Comparison of ENCODE assay signal across 27 mouse cellular contexts in genomic region chr8:54503104-54503503, GRCm38 (mm10). TPM values are rescaled to one million over a fixed set of nuclear protein-coding genes. Genes with fewer than 3 reads are reported as not detected.
DNase-seq lines count a peak whose midpoint lies in the region; ATAC-seq and TF ChIP-seq lines count a peak whose summit lies in the region.
"Had no signal": no experiment of that assay in that cellular context is flagged by ENCODE, and none has a peak within 500 bp of the region (broad histone marks: within the 10 kb centered on the region; RNA-seq: fewer than 3 reads in every experiment).

No protein-coding gene starts in this region.

- peak; percentile 45; the same call in 1 of the 2 replicates for ATAC-seq in forebrain, embryonic 14.5 days
- ATAC-seq in forebrain, embryonic 12.5 days (ENCODE audit: low FRiP score), result no peak
- ATAC-seq in lung, embryonic 14.5 days (ENCODE audit: insufficient read depth), result no peak
- ATAC-seq in forebrain, embryonic 16.5 days, result peak; percentile 77
- no peak for ATAC-seq in hindbrain, embryonic 11.5 days (ENCODE audit: low FRiP score)
- ATAC-seq: CD4-positive, CD25-positive, alpha-beta regulatory T cell, adult 4 months; intestine, postnatal 0 days had no signal

- TF ChIP-seq CTCF in lung, embryonic 14.5 days (IDR thresholded peaks at IDR 0.05; ENCODE audit: low read depth), result no peak

- DNase-seq in forebrain, embryonic 14.5 days (ENCODE audit: low spot score), result peak; percentile 81
- DNase-seq in lung, embryonic 14.5 days, result peak; percentile 53
- DNase-seq in lung, postnatal 4 days, result no peak
- DNase-seq in hindbrain, embryonic 11.5 days (ENCODE audit: low spot score), result no peak
- DNase-seq in c-Kit-positive CD71-positive TER-119-positive erythroid progenitor cells, embryonic 14.5 days (ENCODE audit: low spot score), result no peak
- DNase-seq: adrenal gland, adult 2 months; adrenal gland, postnatal 14 days; cerebellum, adult 11 months; cerebellum, adult 2 months; cerebellum, adult 9-11 months; cerebellum, postnatal 25 days; gastrocnemius, adult 2 months; gastrocnemius, postnatal 14 days; heart, adult 11 months; heart, postnatal 10 days; heart, postnatal 36 days; kidney, adult 8-10 months had no signal

- H3K27ac ChIP-seq in forebrain, embryonic 14.5 days (ENCODE audit: low read depth, low read length), result no peak overlapping the region
- H3K27ac ChIP-seq in forebrain, embryonic 12.5 days, result no peak overlapping the region
- H3K27ac ChIP-seq in lung, embryonic 14.5 days (ENCODE audit: low read depth), result no peak overlapping the region
- no peak overlapping the region for H3K27ac ChIP-seq in forebrain, embryonic 16.5 days (ENCODE audit: low read length)
- no peak overlapping the region for H3K27ac ChIP-seq in hindbrain, embryonic 11.5 days (ENCODE audit: low read depth, low read length)
- H3K27ac ChIP-seq: embryonic facial prominence, embryonic 13.5 days; gastrocnemius, adult 2 months; heart, embryonic 15.5 days; hindbrain, embryonic 10.5 days; hindbrain, embryonic 15.5 days; kidney, embryonic 15.5 days had no signal

- H3K4me2 ChIP-seq in forebrain, embryonic 14.5 days (ENCODE audit: low read length), result no peak overlapping the region
- H3K4me2 ChIP-seq in forebrain, embryonic 12.5 days, result no peak overlapping the region
- no peak overlapping the region for H3K4me2 ChIP-seq in lung, embryonic 14.5 days
- H3K4me2 ChIP-seq in forebrain, embryonic 16.5 days (ENCODE audit: low read length), result 0 out of 2 replicates have a peak overlapping the region, but pooled peaks have one; percentile 9
- H3K4me2 ChIP-seq in hindbrain, embryonic 11.5 days (replicated peaks; ENCODE audit: low read depth, low read length), result no peak overlapping the region
- H3K4me2 ChIP-seq: embryonic facial prominence, embryonic 13.5 days; heart, embryonic 12.5 days; heart, embryonic 15.5 days; hindbrain, embryonic 15.5 days; kidney, embryonic 15.5 days had no signal

- no peak overlapping the region for H3K4me3 ChIP-seq in forebrain, embryonic 14.5 days (ENCODE audit: low read depth, low read length)
- H3K4me3 ChIP-seq in forebrain, embryonic 12.5 days (replicated peaks), result no peak overlapping the region
- H3K4me3 ChIP-seq in lung, embryonic 14.5 days (ENCODE audit: low read depth, low read length), result no peak overlapping the region
- no peak overlapping the region for H3K4me3 ChIP-seq in forebrain, embryonic 16.5 days (replicated peaks; ENCODE audit: low read length)
- no peak overlapping the region for H3K4me3 ChIP-seq in hindbrain, embryonic 11.5 days (ENCODE audit: low read depth, low read length)
- H3K4me3 ChIP-seq: embryonic facial prominence, embryonic 13.5 days; gastrocnemius, adult 2 months; heart, embryonic 12.5 days; heart, embryonic 15.5 days; hindbrain, embryonic 10.5 days; hindbrain, embryonic 15.5 days; kidney, embryonic 15.5 days had no signal

- H3K4me1 ChIP-seq in forebrain, embryonic 14.5 days (ENCODE audit: control insufficient read depth, insufficient read depth, low read length), result 0 out of 2 replicates have a peak, but pooled peaks cover 2% of the 10 kb centered on the region
- no peaks in the 10 kb centered on the region for H3K4me1 ChIP-seq in forebrain, embryonic 12.5 days
- H3K4me1 ChIP-seq in lung, embryonic 14.5 days (ENCODE audit: insufficient read depth), result no peaks in the 10 kb centered on the region
- H3K4me1 ChIP-seq in forebrain, embryonic 16.5 days (replicated peaks; ENCODE audit: control insufficient read depth, insufficient read depth, low read length), result 0 out of 2 replicates have a peak, but pooled peaks cover 2% of the 10 kb centered on the region
- no peaks in the 10 kb centered on the region for H3K4me1 ChIP-seq in hindbrain, embryonic 11.5 days (replicated peaks; ENCODE audit: control insufficient read depth, insufficient read depth, low read length)
- H3K4me1 ChIP-seq: embryonic facial prominence, embryonic 13.5 days; heart, embryonic 12.5 days; heart, embryonic 15.5 days; hindbrain, embryonic 10.5 days; kidney, embryonic 15.5 days had no signal

- H3K9ac ChIP-seq in forebrain, embryonic 14.5 days (ENCODE audit: low read length), result no peak overlapping the region
- H3K9ac ChIP-seq in forebrain, embryonic 12.5 days, result no peak overlapping the region
- no peak overlapping the region for H3K9ac ChIP-seq in lung, embryonic 14.5 days
- no peak overlapping the region for H3K9ac ChIP-seq in forebrain, embryonic 16.5 days (replicated peaks; ENCODE audit: low read depth, low read length)
- no peak overlapping the region for H3K9ac ChIP-seq in hindbrain, embryonic 11.5 days (ENCODE audit: low read depth, low read length)
- H3K9ac ChIP-seq: embryonic facial prominence, embryonic 13.5 days; heart, embryonic 12.5 days; heart, embryonic 15.5 days; hindbrain, embryonic 15.5 days; kidney, embryonic 15.5 days had no signal

- no peaks in the 10 kb centered on the region for H3K9me3 ChIP-seq in forebrain, embryonic 14.5 days (replicated peaks; ENCODE audit: control insufficient read depth, low read length)
- no peaks in the 10 kb centered on the region for H3K9me3 ChIP-seq in forebrain, embryonic 12.5 days
- H3K9me3 ChIP-seq in lung, embryonic 14.5 days (ENCODE audit: low read depth, low read length), result no peaks in the 10 kb centered on the region
- H3K9me3 ChIP-seq in forebrain, embryonic 16.5 days (ENCODE audit: control insufficient read depth, low read length), result no peaks in the 10 kb centered on the region
- no peaks in the 10 kb centered on the region for H3K9me3 ChIP-seq in hindbrain, embryonic 11.5 days (ENCODE audit: control insufficient read depth, low read length)
- H3K9me3 ChIP-seq: embryonic facial prominence, embryonic 13.5 days; heart, embryonic 12.5 days; heart, embryonic 15.5 days; hindbrain, embryonic 10.5 days; hindbrain, embryonic 15.5 days; kidney, embryonic 15.5 days had no signal

- no peaks in the 10 kb centered on the region for H3K27me3 ChIP-seq in forebrain, embryonic 14.5 days (replicated peaks; ENCODE audit: control insufficient read depth, insufficient read depth, low read length)
- H3K27me3 ChIP-seq in forebrain, embryonic 12.5 days, result no peaks in the 10 kb centered on the region
- H3K27me3 ChIP-seq in lung, embryonic 14.5 days (ENCODE audit: insufficient read depth, low read length), result no peaks in the 10 kb centered on the region
- H3K27me3 ChIP-seq in forebrain, embryonic 16.5 days (replicated peaks; ENCODE audit: control insufficient read depth, insufficient read depth, low read length), result no peaks in the 10 kb centered on the region
- no peaks in the 10 kb centered on the region for H3K27me3 ChIP-seq in hindbrain, embryonic 11.5 days (ENCODE audit: control insufficient read depth, insufficient read depth, low read length)
- H3K27me3 ChIP-seq: embryonic facial prominence, embryonic 13.5 days; heart, embryonic 12.5 days; heart, embryonic 15.5 days; hindbrain, embryonic 15.5 days; kidney, embryonic 15.5 days had no signal

- no peaks in the 10 kb centered on the region for H3K36me3 ChIP-seq in forebrain, embryonic 14.5 days (ENCODE audit: control insufficient read depth, insufficient read depth, low read length)
- no peaks in the 10 kb centered on the region for H3K36me3 ChIP-seq in forebrain, embryonic 12.5 days (replicated peaks)
- H3K36me3 ChIP-seq in lung, embryonic 14.5 days (ENCODE audit: insufficient read depth), result no peaks in the 10 kb centered on the region
- no peaks in the 10 kb centered on the region for H3K36me3 ChIP-seq in forebrain, embryonic 16.5 days (ENCODE audit: control insufficient read depth, insufficient read depth)
- no peaks in the 10 kb centered on the region for H3K36me3 ChIP-seq in hindbrain, embryonic 11.5 days (ENCODE audit: control insufficient read depth, insufficient read depth, low read length)
- H3K36me3 ChIP-seq: embryonic facial prominence, embryonic 13.5 days; heart, embryonic 12.5 days; heart, embryonic 15.5 days; hindbrain, embryonic 10.5 days; hindbrain, embryonic 15.5 days; kidney, embryonic 15.5 days had no signal

- whole genome bisulfite sequencing in forebrain, embryonic 14.5 days, result 42% methylated on average over 7 of the region's 7 CpGs
- 81% methylated on average over 7 of the region's 7 CpGs for WGBS in forebrain, embryonic 12.5 days
- WGBS in lung, embryonic 14.5 days, result 53% methylated on average over 7 of the region's 7 CpGs
- 17% methylated on average over 7 of the region's 7 CpGs for WGBS in forebrain, embryonic 16.5 days
- 81% methylated on average over 7 of the region's 7 CpGs for WGBS in hindbrain, embryonic 11.5 days

RNA-seq across cellular contexts. Expression of gene Asb5, which starts 26.3 kb away (rescaled TPM):
- 4.0 and 5.2 TPM in 2 replicates for polyA plus RNA-seq in forebrain, embryonic 14.5 days (2014; fragmentation: Nextera tagmentation; extraction: Ambion mirVana)
- 6.3 and 7.6 TPM in 2 replicates for polyA plus RNA-seq in forebrain, embryonic 12.5 days (2016; fragmentation: Nextera tagmentation; extraction: Ambion mirVana)
- polyA plus RNA-seq in lung, embryonic 14.5 days (2014; fragmentation: Nextera tagmentation; extraction: Ambion mirVana), result 6.0 and 7.7 TPM in 2 replicates
- 4.0 and 6.3 TPM in 2 replicates for polyA plus RNA-seq in forebrain, embryonic 16.5 days (2015; fragmentation: Nextera tagmentation; extraction: Ambion mirVana)
- 4.7 and 6.1 TPM in 2 replicates for polyA plus RNA-seq in hindbrain, embryonic 11.5 days (2014; fragmentation: Nextera tagmentation; extraction: Ambion mirVana)
- polyA plus RNA-seq: CD4-positive, CD25-positive, alpha-beta regulatory T cell, adult 4 months had no signal

RNA-seq across cellular contexts. Expression of gene Spcs3, which starts 26.7 kb away (rescaled TPM):
- 60.8 and 66.8 TPM in 2 replicates for polyA plus RNA-seq in forebrain, embryonic 14.5 days (2014; fragmentation: Nextera tagmentation; extraction: Ambion mirVana)
- 85.9 and 88.2 TPM in 2 replicates for polyA plus RNA-seq in forebrain, embryonic 12.5 days (2016; fragmentation: Nextera tagmentation; extraction: Ambion mirVana)
- 87.8 and 92.9 TPM in 2 replicates for polyA plus RNA-seq in lung, embryonic 14.5 days (2014; fragmentation: Nextera tagmentation; extraction: Ambion mirVana)
- polyA plus RNA-seq in forebrain, embryonic 16.5 days (2015; fragmentation: Nextera tagmentation; extraction: Ambion mirVana), result 62.5 and 71.8 TPM in 2 replicates
- 80.2 and 82.6 TPM in 2 replicates for polyA plus RNA-seq in hindbrain, embryonic 11.5 days (2014; fragmentation: Nextera tagmentation; extraction: Ambion mirVana)

Comparison
In these comparisons a context has a peak if more than half of its experiments do, and no peak if none do; other contexts are left out.
1. ATAC-seq: peak in forebrain, embryonic 14.5 days (single experiment) and forebrain, embryonic 16.5 days (single experiment); none in forebrain, embryonic 12.5 days (single experiment), lung, embryonic 14.5 days (single experiment) and hindbrain, embryonic 11.5 days (single experiment).
2. DNase-seq: peak in forebrain, embryonic 14.5 days (single experiment) and lung, embryonic 14.5 days (single experiment); none in lung, postnatal 4 days (0 of 2), hindbrain, embryonic 11.5 days (single experiment) and c-Kit-positive CD71-positive TER-119-positive erythroid progenitor cells, embryonic 14.5 days (single experiment).